Mouse (Mus musculus) telencephalon, adult 2 months (tissue): ENCODE results near the gene Gmpr2.

Experiments used
- DNase-seq: peaks from one replicate; pipeline ENCODE4 v3.0.0-alpha.2; 2011; ENCODE audit warnings: low read depth, low spot score

Gene Gmpr2

GRCm38 (mm10) chr14:55724411-55724871 lies 52.7 kb downstream of the Gmpr2 start:
- no peak for DNase-seq

GRCm38 (mm10) chr14:55726261-55726660 lies 54.5 kb downstream of the Gmpr2 start:
- no peak for DNase-seq

GRCm38 (mm10) chr14:55727889-55728685 lies 56.3 kb downstream of the Gmpr2 start:
- no peak for DNase-seq
